Mouse (Mus musculus) embryonic facial prominence, embryonic 12.5 days (tissue): ENCODE data around the gene Aadac. TPM values are rescaled to one million over a fixed set of nuclear protein-coding genes. Genes with fewer than 3 reads are reported as not detected.

Experiments
- ATAC-seq: fragments of 200-750 bp; cut with Nextera tagmentation; 2 replicates; pipeline ENCODE4 v1.8.0; 2017; ENCODE audit not compliant: insufficient number of reproducible peaks, insufficient read depth, low FRiP score, low TSS enrichment
- H3K27ac ChIP-seq: fragments of 300-500 bp; sonication (generic); 2 replicates; pipeline ENCODE4 v1.5.1; 2016; ENCODE audit warnings: mild to moderate bottlenecking
- H3K27me3 ChIP-seq: fragments of 300-500 bp; sonication (generic); 2 replicates; pipeline ENCODE4 v1.6.1; 2016; ENCODE audit warnings: mild to moderate bottlenecking, moderate library complexity
- H3K36me3 ChIP-seq: fragments of 300-500 bp; sonication (generic); 2 replicates; pipeline ENCODE4 v1.6.1; 2016; ENCODE audit warnings: mild to moderate bottlenecking
- H3K4me1 ChIP-seq: fragments of 300-500 bp; sonication (generic); 2 replicates; pipeline ENCODE4 v1.6.1; 2016
- H3K4me2 ChIP-seq: fragments of 300-500 bp; sonication (generic); replicated peaks from 2 replicates; pipeline ENCODE4 v1.6.1; 2016; ENCODE audit warnings: mild to moderate bottlenecking, moderate library complexity
- H3K4me3 ChIP-seq: fragments of 300-500 bp; sonication (generic); 2 replicates; pipeline ENCODE4 v1.5.1; 2016; ENCODE audit warnings: mild to moderate bottlenecking
- H3K9ac ChIP-seq: fragments of 300-500 bp; sonication (generic); 2 replicates; pipeline ENCODE4 v1.6.1; 2016; ENCODE audit warnings: mild to moderate bottlenecking, moderate library complexity
- H3K9me3 ChIP-seq: fragments of 300-500 bp; sonication (generic); 2 replicates; pipeline ENCODE4 v1.6.1; 2016; ENCODE audit warnings: mild to moderate bottlenecking, moderate library complexity
- WGBS: fragments of 180-500 bp; shearing (Covaris S2); methylation state at CpG from one replicate; pipeline ENCODE4 v1.1.7; 2016; 5-methylcytosine and 5-hydroxymethylcytosine counted together
- polyA plus RNA-seq: library from polyadenylated mRNA; unstranded; fragments of >200 nt; fragmentation: Nextera tagmentation; extraction: Ambion mirVana; gene quantifications from 2 replicates; pipeline ENCODE4 v1.2.1, GENCODE M21; 2016

Aadac gene
- 0.19 TPM in 1 of 2 replicates, not detected in the other for polyA plus RNA-seq

GRCm38 (mm10) chr3:60025417-60025816 is at the start of gene Aadac:
Aadac (plus strand) TSS chr3:60025717.
- no peak within 1 kb of the TSS for H3K4me3 ChIP-seq
- H3K36me3 ChIP-seq: no peaks in the 10 kb centered on the region
- no peaks in the 10 kb centered on the region for H3K27me3 ChIP-seq
- H3K27ac ChIP-seq: no peak within 1 kb of the TSS
- 67% methylated on average over 1 of the region's 1 CpGs for WGBS
- H3K4me2 ChIP-seq: no peak within 1 kb of the TSS
- ATAC-seq: no peak
- H3K9ac ChIP-seq: no peak within 1 kb of the TSS
- H3K4me1 ChIP-seq: no peaks in the 10 kb centered on the region
- H3K9me3 ChIP-seq: no peaks in the 10 kb centered on the region

GRCm38 (mm10) chr3:60003622-60004021 is 21.9 kb upstream of the Aadac start:
- Histone ChIP-seq H3K9me3 (no peaks in the 10 kb centered on the region), H3K9ac (no peak overlapping the region), H3K27ac (no peak overlapping the region), H3K4me2 (no peak overlapping the region), H3K4me1 (no peaks in the 10 kb centered on the region), H3K4me3 (no peak overlapping the region), H3K36me3 (no peaks in the 10 kb centered on the region), H3K27me3 (no peaks in the 10 kb centered on the region)
- no peak for ATAC-seq

- H3K4me2 ChIP-seq: no peak within 1 kb of the TSS
- no peak for ATAC-seq
- WGBS: 81% methylated on average over 1 of the region's 1 CpGs
- no peak within 1 kb of the TSS for H3K4me3 ChIP-seq
- H3K9ac ChIP-seq: no peak within 1 kb of the TSS
- no peaks in the 10 kb centered on the region for H3K36me3 ChIP-seq
- H3K27ac ChIP-seq: no peak within 1 kb of the TSS
- no peaks in the 10 kb centered on the region for H3K4me1 ChIP-seq
- no peaks in the 10 kb centered on the region for H3K27me3 ChIP-seq
- no peaks in the 10 kb centered on the region for H3K9me3 ChIP-seq
Measured at GRCm38 (mm10) chr3:60006443-60006842, 19.1 kb upstream of the Aadac start, which contains the start of gene Aadacl2. Aadacl2 (plus strand) TSS chr3:60006743.

GRCm38 (mm10) chr3:60031511-60031910 is 6.0 kb downstream of the Aadac start:
- H3K4me1 ChIP-seq: no peaks in the 10 kb centered on the region
- H3K9me3 ChIP-seq: no peaks in the 10 kb centered on the region
- WGBS: 85% methylated on average over 4 of the region's 4 CpGs
- ATAC-seq: no peak
- no peaks in the 10 kb centered on the region for H3K36me3 ChIP-seq
- H3K4me2 ChIP-seq: no peak overlapping the region
- no peak overlapping the region for H3K9ac ChIP-seq
- no peak overlapping the region for H3K27ac ChIP-seq
- no peaks in the 10 kb centered on the region for H3K27me3 ChIP-seq
- H3K4me3 ChIP-seq: no peak overlapping the region

- H3K4me2 ChIP-seq: no peak overlapping the region
- ATAC-seq: no peak
- H3K27ac ChIP-seq: no peak overlapping the region
- no peaks in the 10 kb centered on the region for H3K27me3 ChIP-seq
- no peaks in the 10 kb centered on the region for H3K36me3 ChIP-seq
- no peaks in the 10 kb centered on the region for H3K9me3 ChIP-seq
- no peaks in the 10 kb centered on the region for H3K4me1 ChIP-seq
- no peak overlapping the region for H3K9ac ChIP-seq
- 85% methylated on average over 3 of the region's 3 CpGs for WGBS
- no peak overlapping the region for H3K4me3 ChIP-seq
Measured at GRCm38 (mm10) chr3:60046221-60046913, 20.9 kb downstream of the Aadac start.

- 81% methylated on average over 3 of the region's 3 CpGs for WGBS
- H3K4me3 ChIP-seq: no peak overlapping the region
Measured at GRCm38 (mm10) chr3:60053231-60053927, 27.9 kb downstream of the Aadac start.

GRCm38 (mm10) chr3:60053931-60054330 is 28.4 kb downstream of the Aadac start:
- Histone ChIP-seq H3K4me1 (no peaks in the 10 kb centered on the region), H3K4me2 (no peak overlapping the region), H3K27me3 (no peaks in the 10 kb centered on the region), H3K4me3 (no peak overlapping the region), H3K9ac (no peak overlapping the region), H3K27ac (no peak overlapping the region), H3K9me3 (no peaks in the 10 kb centered on the region), H3K36me3 (no peaks in the 10 kb centered on the region)
- WGBS: 88% methylated on average over 2 of the region's 2 CpGs
- no peak for ATAC-seq

More at GRCm38 (mm10) chr3:60053231-60053927, 27.9 kb downstream of the Aadac start:
- no peak for ATAC-seq
- Histone ChIP-seq H3K36me3 (no peaks in the 10 kb centered on the region), H3K9me3 (no peaks in the 10 kb centered on the region), H3K27ac (no peak overlapping the region), H3K4me2 (no peak overlapping the region), H3K9ac (no peak overlapping the region), H3K4me1 (no peaks in the 10 kb centered on the region), H3K27me3 (no peaks in the 10 kb centered on the region)

GRCm38 (mm10) chr3:60056451-60056850 is 30.9 kb downstream of the Aadac start:
- Histone ChIP-seq H3K4me2 (no peak overlapping the region), H3K4me3 (no peak overlapping the region), H3K4me1 (no peaks in the 10 kb centered on the region), H3K27me3 (no peaks in the 10 kb centered on the region), H3K27ac (no peak overlapping the region), H3K36me3 (no peaks in the 10 kb centered on the region), H3K9me3 (no peaks in the 10 kb centered on the region), H3K9ac (no peak overlapping the region)
- ATAC-seq: no peak
- 26% methylated on average over 3 of the region's 3 CpGs for WGBS

GRCm38 (mm10) chr3:60057070-60057808 is 31.7 kb downstream of the Aadac start:
- ATAC-seq: no peak
- Histone ChIP-seq H3K4me1 (no peaks in the 10 kb centered on the region), H3K27ac (no peak overlapping the region), H3K9ac (no peak overlapping the region), H3K9me3 (no peaks in the 10 kb centered on the region), H3K36me3 (no peaks in the 10 kb centered on the region), H3K4me2 (no peak overlapping the region), H3K27me3 (no peaks in the 10 kb centered on the region), H3K4me3 (no peak overlapping the region)
- 77% methylated on average over 2 of the region's 2 CpGs for WGBS

GRCm38 (mm10) chr3:60057809-60058082 is 32.2 kb downstream of the Aadac start:
- no peaks in the 10 kb centered on the region for H3K36me3 ChIP-seq
- no peak overlapping the region for H3K4me3 ChIP-seq
- H3K9me3 ChIP-seq: no peaks in the 10 kb centered on the region
- no peaks in the 10 kb centered on the region for H3K4me1 ChIP-seq
- no peak overlapping the region for H3K27ac ChIP-seq
- H3K4me2 ChIP-seq: no peak overlapping the region
- H3K9ac ChIP-seq: no peak overlapping the region
- no peaks in the 10 kb centered on the region for H3K27me3 ChIP-seq
- no peak for ATAC-seq
- WGBS: 71% methylated on average over 1 of the region's 1 CpGs

GRCm38 (mm10) chr3:60078883-60079415 is 53.4 kb downstream of the Aadac start:
- no peak for ATAC-seq

GRCm38 (mm10) chr3:60080572-60080971 is 55.1 kb downstream of the Aadac start:
- Histone ChIP-seq H3K9ac (no peak overlapping the region), H3K9me3 (no peaks in the 10 kb centered on the region), H3K27me3 (no peaks in the 10 kb centered on the region), H3K4me3 (no peak overlapping the region), H3K4me2 (no peak overlapping the region), H3K27ac (no peak overlapping the region), H3K4me1 (no peaks in the 10 kb centered on the region), H3K36me3 (no peaks in the 10 kb centered on the region)
- ATAC-seq: no peak
- WGBS: 73% methylated on average over 4 of the region's 4 CpGs

More at GRCm38 (mm10) chr3:60078883-60079415, 53.4 kb downstream of the Aadac start:
- no peak overlapping the region for H3K4me2 ChIP-seq
- no peak overlapping the region for H3K27ac ChIP-seq
- H3K27me3 ChIP-seq: no peaks in the 10 kb centered on the region
- no peaks in the 10 kb centered on the region for H3K4me1 ChIP-seq
- 84% methylated on average over 1 of the region's 1 CpGs for WGBS
- no peak overlapping the region for H3K4me3 ChIP-seq
- H3K36me3 ChIP-seq: no peaks in the 10 kb centered on the region
- H3K9me3 ChIP-seq: no peaks in the 10 kb centered on the region
- no peak overlapping the region for H3K9ac ChIP-seq
